Mouse (Mus musculus) lung, postnatal 36 days (tissue): ENCODE data around the gene Zfp503.

Source experiments
- DNase-seq: peaks from one replicate; pipeline ENCODE4 v3.0.0; 2022; ENCODE audit warnings: mixed read lengths

The Zfp503 gene

GRCm38 (mm10) chr14:21992321-21992885 is 3.0 kb upstream of the Zfp503 start:
- no peak for DNase-seq

GRCm38 (mm10) chr14:21991856-21992255 is 2.5 kb upstream of the Zfp503 start:
- DNase-seq, result no peak

- peak; percentile 79 for DNase-seq
These were observed 1.9 kb upstream of the Zfp503 start for GRCm38 (mm10) chr14:21991251-21991780.

GRCm38 (mm10) chr14:21990321-21991021 is 1.1 kb upstream of the Zfp503 start:
- DNase-seq, result peak; percentile 46

GRCm38 (mm10) chr14:21988577-21989290 is 667 bp downstream of the Zfp503 start:
- peak; percentile 49 for DNase-seq

- DNase-seq, result peak; percentile 99
These were observed 1.5 kb downstream of the Zfp503 start for GRCm38 (mm10) chr14:21987660-21988576.

GRCm38 (mm10) chr14:21986733-21987659 is 2.4 kb downstream of the Zfp503 start:
- DNase-seq, result peak; percentile 81

- DNase-seq, result peak; percentile 96
These were observed 3.2 kb downstream of the Zfp503 start for GRCm38 (mm10) chr14:21985981-21986732.

- peak; percentile 33 for DNase-seq
These were observed 3.9 kb downstream of the Zfp503 start for GRCm38 (mm10) chr14:21985426-21985931.

- DNase-seq, result peak; percentile 72
These were observed 4.5 kb downstream of the Zfp503 start for GRCm38 (mm10) chr14:21984757-21985425.

GRCm38 (mm10) chr14:21983950-21984730 is 5.3 kb downstream of the Zfp503 start:
- peak; percentile 17 for DNase-seq

GRCm38 (mm10) chr14:21983311-21983949 is 6.0 kb downstream of the Zfp503 start:
- peak; percentile 47 for DNase-seq

GRCm38 (mm10) chr14:21982592-21983310 is 6.7 kb downstream of the Zfp503 start:
- DNase-seq, result peak; percentile 37

GRCm38 (mm10) chr14:21982096-21982591 is 7.3 kb downstream of the Zfp503 start:
- DNase-seq, result peak; percentile 43

- peak; percentile 92 for DNase-seq
These were observed 7.9 kb downstream of the Zfp503 start for GRCm38 (mm10) chr14:21981462-21981861.

GRCm38 (mm10) chr14:21968978-21969377 is 20.4 kb downstream of the Zfp503 start:
- peak; percentile 85 for DNase-seq

- DNase-seq, result no peak
These were observed 21.9 kb downstream of the Zfp503 start for GRCm38 (mm10) chr14:21967375-21968010.
